Mouse (Mus musculus) lung, postnatal 14 days (tissue): ENCODE measurements around the gene Glod4.

Experiments used
- DNase-seq: peaks from one replicate; pipeline ENCODE4 v3.0.0; 2021

Glod4 gene

DNA sequence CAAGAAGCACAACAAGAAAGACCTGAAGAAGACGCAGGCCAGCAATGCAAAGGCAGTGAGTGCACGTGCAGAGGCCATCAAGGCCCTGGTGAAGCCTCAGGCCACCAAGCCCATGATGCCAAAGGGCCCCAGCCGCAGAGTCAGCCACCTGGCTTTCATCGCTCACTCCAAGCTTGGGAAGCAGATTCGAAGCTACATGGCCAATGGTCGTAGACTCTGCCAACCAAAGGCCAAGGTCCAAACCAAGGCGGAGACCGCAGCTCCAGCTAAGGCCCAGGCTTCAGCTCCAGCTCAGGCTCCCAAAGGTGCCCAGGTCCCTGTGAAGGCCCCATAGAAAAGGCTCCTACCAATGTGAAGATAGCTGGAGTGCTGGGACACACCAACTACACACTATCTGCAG lies 99.1 kb downstream of the Glod4 start:
- DNase-seq, result no peak

- DNase-seq, result no peak
These were observed 105.5 kb downstream of the Glod4 start for GRCm38 (mm10) chr11:76137996-76138395.

GRCm38 (mm10) chr11:76135641-76136437 lies 107.7 kb downstream of the Glod4 start:
- no peak for DNase-seq

- DNase-seq, result peak; percentile 67
These were observed 112.7 kb downstream of the Glod4 start for GRCm38 (mm10) chr11:76130859-76131258.

DNA sequence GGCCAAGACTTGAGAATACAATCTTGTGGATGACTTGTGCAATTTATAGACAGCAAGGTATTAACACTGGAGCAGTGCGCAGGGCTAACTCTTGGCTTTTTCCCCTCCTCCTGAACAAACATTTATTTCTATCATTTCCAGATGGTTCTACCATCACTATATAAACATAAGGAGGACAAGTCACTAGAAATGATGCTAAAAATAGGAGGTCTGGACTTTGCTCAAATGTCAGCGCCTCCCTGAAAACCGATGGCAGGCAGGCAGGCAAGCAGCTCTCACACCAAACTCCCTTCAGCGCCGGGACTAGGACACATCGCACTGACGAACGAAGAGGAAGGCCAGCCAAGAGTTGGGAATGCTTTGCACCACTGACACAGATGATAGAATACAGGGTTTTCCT lies 118.1 kb downstream of the Glod4 start:
- no peak for DNase-seq

GRCm38 (mm10) chr11:76123517-76123916 lies 120.0 kb downstream of the Glod4 start:
- no peak for DNase-seq

DNA sequence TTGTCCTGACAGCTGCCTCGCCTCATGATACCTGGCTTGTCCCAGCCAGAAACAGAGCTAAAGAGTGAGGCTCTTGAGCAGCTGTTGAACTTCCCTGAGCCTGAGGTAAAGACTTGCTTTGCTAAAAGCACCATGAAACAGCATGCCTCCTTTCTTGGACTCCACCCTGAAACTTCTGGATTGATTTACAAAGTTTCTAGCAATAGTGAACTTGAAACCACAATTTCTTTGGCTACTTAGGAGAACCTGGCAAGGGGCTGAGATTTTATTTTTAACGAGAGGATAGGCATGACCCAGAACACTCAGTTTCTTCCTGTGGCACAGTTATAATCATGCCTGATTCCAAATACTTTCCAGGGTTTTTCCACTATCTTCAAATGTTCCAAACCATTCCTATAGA lies 121.0 kb downstream of the Glod4 start:
- DNase-seq, result no peak

DNA sequence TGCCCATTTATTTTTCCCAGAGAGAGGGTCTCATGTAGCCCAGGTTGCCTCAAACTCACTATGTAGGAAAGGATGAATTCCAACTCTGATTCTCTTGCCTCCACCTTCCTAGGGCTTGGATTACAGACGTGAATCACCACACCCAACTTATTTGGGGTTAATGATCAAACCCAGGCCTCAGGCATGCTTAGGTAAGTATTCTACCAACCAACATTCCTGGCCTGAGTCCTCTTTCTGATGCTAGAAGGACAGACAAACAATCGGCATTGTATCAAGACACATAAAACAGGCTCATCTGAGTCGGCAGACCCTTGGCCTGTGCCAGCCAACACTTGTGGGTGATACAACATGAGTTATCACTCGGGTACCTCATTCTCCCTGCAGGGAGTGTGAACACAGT lies 122.4 kb downstream of the Glod4 start:
- DNase-seq, result no peak

DNA sequence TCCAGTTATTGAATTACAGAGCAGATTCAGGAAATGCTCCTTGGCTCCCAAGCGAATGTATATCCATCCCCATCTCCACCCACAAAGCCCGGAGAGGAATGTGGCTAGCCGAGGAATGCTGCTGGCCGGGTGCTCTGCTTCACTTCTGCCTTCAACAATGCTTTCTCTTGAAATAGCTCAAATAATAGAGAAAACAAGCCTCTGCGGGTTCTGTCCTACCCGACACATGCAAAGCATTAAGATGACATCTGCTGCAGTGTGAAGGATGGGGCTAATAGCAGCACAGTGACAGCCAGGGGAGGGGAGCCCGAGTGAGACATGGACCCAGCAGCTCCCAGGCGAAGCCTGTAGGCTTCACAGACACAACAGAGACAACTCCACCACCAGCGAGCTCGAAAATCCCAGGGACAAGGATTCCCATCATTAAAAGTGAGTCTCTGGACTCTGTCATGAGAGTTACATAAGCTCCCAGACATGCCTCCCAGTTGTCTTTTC lies 123.1 kb downstream of the Glod4 start:
- peak; percentile 19 for DNase-seq

- no peak for DNase-seq
These were observed 133.1 kb downstream of the Glod4 start for GRCm38 (mm10) chr11:76110416-76110815.

- DNase-seq, result no peak
These were observed 136.7 kb downstream of the Glod4 start for GRCm38 (mm10) chr11:76106551-76107496.

DNA sequence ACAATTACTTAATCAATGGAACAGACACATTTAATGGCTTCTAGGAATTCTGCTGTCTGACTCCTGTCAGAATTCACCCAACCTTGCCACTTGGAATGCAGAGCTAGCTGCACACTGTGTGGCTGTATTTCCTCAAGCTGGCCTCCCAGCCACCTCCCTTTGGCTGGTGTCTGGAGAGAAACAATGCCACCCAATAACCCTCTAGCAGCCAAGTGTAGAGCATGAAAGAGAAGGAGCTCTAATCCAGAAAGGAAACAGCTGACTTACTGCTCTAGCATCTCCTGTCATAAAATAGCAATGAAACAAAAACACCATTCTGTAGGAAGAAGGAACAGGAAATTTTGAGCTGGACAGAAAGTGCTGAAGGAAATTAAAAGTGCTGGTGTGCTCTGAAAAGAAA lies 142.4 kb downstream of the Glod4 start:
- DNase-seq, result no peak

- DNase-seq, result no peak
These were observed 144.1 kb downstream of the Glod4 start for GRCm38 (mm10) chr11:76099193-76099975.

- DNase-seq, result no peak
These were observed 149.9 kb downstream of the Glod4 start for GRCm38 (mm10) chr11:76093610-76094009.

DNA sequence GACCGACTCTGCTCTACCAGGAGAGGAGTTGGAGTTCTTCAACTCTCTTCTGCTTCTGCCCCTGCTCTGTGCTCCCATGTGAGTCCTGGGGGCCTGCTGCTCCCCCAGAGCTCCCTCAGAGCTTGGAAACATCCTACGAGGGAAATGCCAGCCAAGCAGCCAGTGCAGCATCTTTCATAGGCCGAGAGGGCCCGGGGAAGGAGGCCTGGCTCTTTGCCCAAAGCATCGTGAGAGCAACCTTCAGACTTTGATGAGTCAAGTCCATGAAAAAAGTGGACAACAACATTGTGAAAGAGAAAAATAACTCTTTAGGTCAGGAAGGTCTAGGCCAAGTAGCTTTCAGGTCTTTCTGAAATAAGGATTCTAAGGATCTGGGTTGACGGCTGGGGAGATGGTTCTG lies 153.7 kb downstream of the Glod4 start:
- DNase-seq, result no peak

GRCm38 (mm10) chr11:76088506-76088905 lies 155.0 kb downstream of the Glod4 start:
- no peak for DNase-seq

- peak; percentile 78 for DNase-seq
These were observed 157.5 kb downstream of the Glod4 start for GRCm38 (mm10) chr11:76085898-76086591.

DNA sequence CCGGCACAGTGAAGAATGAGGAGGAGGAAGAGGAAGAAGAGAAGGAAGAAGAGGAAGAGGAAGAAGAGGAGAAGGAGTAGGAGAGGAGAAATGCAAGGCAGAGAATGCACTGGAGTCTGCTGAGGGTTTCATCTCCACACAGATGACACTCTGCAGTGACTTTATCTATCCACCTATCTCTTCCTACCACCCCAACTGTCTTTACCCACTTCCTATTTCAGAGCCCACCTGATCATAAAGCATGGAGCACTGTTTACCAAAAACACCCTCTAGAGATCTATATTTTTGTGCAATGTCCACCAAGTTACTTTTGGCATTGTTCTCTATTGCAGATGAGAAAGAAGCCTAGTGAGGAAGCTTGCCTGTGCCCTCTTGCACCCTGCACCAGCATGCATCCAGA lies 158.6 kb downstream of the Glod4 start:
- no peak for DNase-seq

DNA sequence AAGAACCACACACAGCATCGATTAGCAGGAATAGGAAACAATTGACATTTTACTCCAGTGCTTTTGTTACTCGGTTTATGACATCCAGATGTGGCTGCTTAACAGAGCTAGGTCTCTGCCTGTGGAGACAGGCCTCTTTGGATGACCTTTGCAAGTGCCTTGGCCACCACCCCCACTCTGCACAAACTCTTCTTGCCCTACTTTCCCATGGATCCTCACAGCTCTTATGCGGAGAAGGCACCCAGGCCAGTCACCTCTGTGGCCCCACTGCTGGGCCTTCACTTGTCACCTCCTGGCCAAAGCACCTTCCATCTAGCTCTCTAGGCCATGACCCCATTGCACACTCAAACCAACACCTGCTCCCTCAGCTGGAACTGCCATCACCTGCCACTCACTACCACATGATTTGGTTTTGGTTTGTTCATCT lies 159.6 kb downstream of the Glod4 start:
- DNase-seq, result no peak

DNA sequence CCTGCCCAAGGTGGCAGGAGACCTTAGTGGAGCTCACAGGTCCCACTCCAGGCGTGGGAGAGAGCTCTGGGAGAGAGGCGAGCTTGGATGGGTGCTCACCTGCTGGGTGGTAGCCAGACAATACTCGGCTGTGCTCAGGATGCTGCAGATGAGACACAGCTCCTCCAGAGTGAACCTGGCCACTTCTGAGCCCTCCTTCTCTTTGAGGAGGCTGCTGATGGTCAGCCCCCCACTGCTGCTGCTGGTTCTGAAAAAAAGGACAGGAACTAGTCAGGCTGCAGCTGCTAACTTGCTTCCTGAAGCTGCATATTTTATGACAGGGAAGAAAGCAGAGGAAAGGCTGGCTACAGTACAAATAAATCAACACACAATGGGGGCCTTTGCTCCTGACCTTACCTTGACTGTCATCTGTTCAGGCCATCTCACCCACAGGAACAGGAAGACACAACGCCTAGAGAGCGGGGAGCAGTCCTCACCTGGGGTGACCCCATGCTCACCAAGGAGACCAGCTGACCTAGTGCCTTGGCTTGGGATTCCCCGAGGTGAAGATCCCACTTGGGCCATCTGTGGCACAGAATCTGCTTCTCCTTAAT lies 162.4 kb downstream of the Glod4 start:
- no peak for DNase-seq

DNA sequence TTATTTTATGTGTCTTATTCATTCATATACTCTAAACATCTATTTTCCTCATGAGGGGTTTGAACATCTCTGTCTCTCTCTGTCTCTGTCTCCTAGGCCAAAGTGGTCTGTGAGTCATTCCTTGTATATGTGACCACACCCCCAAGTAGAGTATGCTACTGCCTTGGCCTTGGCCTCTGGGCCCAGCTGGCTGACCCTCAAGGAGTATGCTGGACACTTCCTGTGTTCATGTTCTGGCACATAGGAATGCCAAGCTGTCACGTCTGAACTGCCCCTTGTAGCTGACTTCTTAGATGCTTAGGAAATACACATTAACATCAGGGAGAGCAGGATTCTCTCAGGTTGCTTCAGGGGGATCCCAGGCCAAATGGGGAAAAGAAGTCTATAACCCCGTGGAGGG lies 163.2 kb downstream of the Glod4 start:
- DNase-seq, result peak; percentile 18

DNA sequence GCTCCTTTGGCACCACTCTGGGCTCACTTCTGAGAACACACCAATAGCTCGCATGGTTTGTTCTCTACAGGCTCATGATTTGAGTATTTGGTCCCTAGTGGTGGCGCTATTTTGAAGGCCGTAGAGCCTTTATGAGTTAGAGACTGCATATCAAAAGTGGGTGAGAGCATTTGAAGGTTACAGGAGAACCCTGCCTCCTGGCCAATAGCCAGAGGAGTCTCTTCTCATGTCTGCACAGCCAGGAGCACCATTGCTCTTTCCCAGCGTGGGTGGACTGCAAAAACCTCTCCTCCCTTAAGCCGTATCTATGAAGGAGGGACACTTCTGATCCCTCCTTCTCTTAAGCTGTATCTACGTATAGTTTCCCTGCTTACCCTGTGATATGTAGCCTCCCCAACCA lies 166.2 kb downstream of the Glod4 start:
- DNase-seq, result no peak
